Comparison of ENCODE assay signal across 11 mouse cellular contexts in the genomic region with DNA sequence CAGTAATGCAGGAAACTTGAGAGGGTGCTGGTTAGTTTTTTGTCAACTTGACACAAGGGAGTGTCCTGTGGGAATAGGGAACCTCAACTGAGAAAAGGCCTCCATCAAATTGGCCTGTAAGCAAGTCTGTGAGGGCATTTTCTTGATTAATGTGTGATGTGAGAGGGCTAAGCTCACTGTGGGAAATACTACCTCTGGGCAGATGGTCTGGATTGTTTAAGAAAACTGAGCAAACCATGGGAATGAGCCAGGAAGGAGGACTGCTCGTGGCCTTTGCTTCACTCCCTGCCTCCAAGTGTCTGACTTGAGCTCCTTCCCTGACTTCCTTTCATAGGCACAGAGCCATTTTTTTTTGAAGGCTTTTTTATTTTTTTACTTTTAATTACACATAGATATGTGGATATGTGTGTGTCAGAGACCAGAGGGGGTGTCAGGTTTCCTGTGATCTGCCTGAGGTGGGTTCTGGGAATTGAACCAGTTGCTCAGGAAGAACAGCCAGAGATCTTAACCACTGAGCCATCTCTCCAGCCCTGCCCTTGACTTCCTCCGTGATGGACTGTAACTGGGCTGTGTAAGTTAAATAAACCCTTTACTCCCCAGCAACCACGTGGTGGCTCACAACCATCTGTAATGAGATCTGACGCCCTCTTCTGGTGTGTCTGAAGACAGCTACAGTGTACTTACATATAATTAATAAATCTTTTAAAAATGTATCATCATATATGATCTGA. TPM values are rescaled to one million over a fixed set of nuclear protein-coding genes. Genes with fewer than 3 reads are reported as not detected.
DNase-seq lines count a peak whose midpoint lies in the region; ATAC-seq lines count a peak whose summit lies in the region.
"Had no signal": no experiment of that assay in that cellular context is flagged by ENCODE, and none has a peak within 500 bp of the region (broad histone marks: within the 10 kb centered on the region; RNA-seq: fewer than 3 reads in every experiment).

No protein-coding gene starts in this region.

- H3K9me3 ChIP-seq in heart, embryonic 16.5 days (replicated peaks; ENCODE audit: control insufficient read depth, low read length): 0 out of 2 replicates have a peak, but pooled peaks cover 4% of the 10 kb centered on the region
- H3K9me3 ChIP-seq in midbrain, embryonic 10.5 days (replicated peaks): peaks cover 5% of the 10 kb centered on the region; the same call in 1 of the 2 replicates
- no peaks in the 10 kb centered on the region for H3K9me3 ChIP-seq in midbrain, embryonic 16.5 days (replicated peaks; ENCODE audit: control insufficient read depth, low read length, poor library complexity, severe bottlenecking)
- H3K9me3 ChIP-seq in intestine, embryonic 15.5 days: no peaks in the 10 kb centered on the region

- peaks cover 23% of the 10 kb centered on the region for H3K4me1 ChIP-seq in heart, embryonic 16.5 days (ENCODE audit: control insufficient read depth, insufficient read depth, low read length)
- H3K4me1 ChIP-seq in midbrain, embryonic 10.5 days: peaks cover 38% of the 10 kb centered on the region
- H3K4me1 ChIP-seq in midbrain, embryonic 16.5 days (ENCODE audit: control insufficient read depth, insufficient read depth, low read length): peaks cover 24% of the 10 kb centered on the region
- H3K4me1 ChIP-seq in intestine, embryonic 15.5 days (replicated peaks): peaks cover 17% of the 10 kb centered on the region

- 58% methylated on average over 4 of the region's 4 CpGs for WGBS in heart, embryonic 16.5 days
- 57% methylated on average over 4 of the region's 4 CpGs for WGBS in midbrain, embryonic 10.5 days
- 66% methylated on average over 4 of the region's 4 CpGs for WGBS in midbrain, embryonic 16.5 days
- 23% methylated on average over 4 of the region's 4 CpGs for WGBS in intestine, embryonic 15.5 days

- H3K36me3 ChIP-seq in heart, embryonic 16.5 days (ENCODE audit: control insufficient read depth, insufficient read depth): no peaks in the 10 kb centered on the region
- peaks cover 4% of the 10 kb centered on the region; the same call in 1 of the 2 replicates for H3K36me3 ChIP-seq in midbrain, embryonic 10.5 days
- H3K36me3 ChIP-seq in midbrain, embryonic 16.5 days (ENCODE audit: control insufficient read depth, insufficient read depth, low read length): no peaks in the 10 kb centered on the region
- H3K36me3 ChIP-seq in intestine, embryonic 15.5 days: no peaks in the 10 kb centered on the region; the same call in 1 of the 2 replicates

- no peak overlapping the region for H3K4me3 ChIP-seq in heart, embryonic 16.5 days (ENCODE audit: low read length)
- H3K4me3 ChIP-seq in midbrain, embryonic 10.5 days: no peak overlapping the region
- no peak overlapping the region for H3K4me3 ChIP-seq in midbrain, embryonic 16.5 days (ENCODE audit: low read depth, low read length)
- no peak overlapping the region for H3K4me3 ChIP-seq in intestine, embryonic 15.5 days (replicated peaks)

- no peaks in the 10 kb centered on the region for H3K27me3 ChIP-seq in heart, embryonic 16.5 days (ENCODE audit: control insufficient read depth, insufficient read depth, low read length)
- no peaks in the 10 kb centered on the region for H3K27me3 ChIP-seq in midbrain, embryonic 10.5 days (ENCODE audit: low read depth, poor library complexity, severe bottlenecking)
- no peaks in the 10 kb centered on the region for H3K27me3 ChIP-seq in midbrain, embryonic 16.5 days (ENCODE audit: control insufficient read depth, insufficient read depth, low read depth, low read length)
- H3K27me3 ChIP-seq in intestine, embryonic 15.5 days (replicated peaks): no peaks in the 10 kb centered on the region

- no peak for DNase-seq in heart, postnatal 25 days (ENCODE audit: low spot score)
- DNase-seq in midbrain, embryonic 10.5 days (ENCODE audit: low spot score): no peak
- DNase-seq in cerebellum, adult 11-12 months: no peak
- no peak for DNase-seq in adrenal gland, postnatal 25 days
- DNase-seq: cerebellum, postnatal 36 days; kidney, adult 11 months had no signal

- peak overlapping the region; percentile 26 for H3K27ac ChIP-seq in heart, embryonic 16.5 days (ENCODE audit: low read length)
- peak overlapping the region; percentile 49; the same call in 1 of the 2 replicates for H3K27ac ChIP-seq in midbrain, embryonic 10.5 days (replicated peaks)
- no peak overlapping the region for H3K27ac ChIP-seq in midbrain, embryonic 16.5 days (ENCODE audit: low read length)
- peak overlapping the region; percentile 81 for H3K27ac ChIP-seq in intestine, embryonic 15.5 days

- intact Hi-C loops in heart, postnatal 25 days (cut with DNase I): no loop called here

- H3K9ac ChIP-seq in heart, embryonic 16.5 days (ENCODE audit: low read length): no peak overlapping the region
- no peak overlapping the region for H3K9ac ChIP-seq in midbrain, embryonic 16.5 days (ENCODE audit: low read depth, low read length)
- no peak overlapping the region for H3K9ac ChIP-seq in intestine, embryonic 15.5 days

- no peak for ATAC-seq in heart, embryonic 16.5 days (replicated peaks; ENCODE audit: extremely low read depth, insufficient read depth, low FRiP score)
- no peak for ATAC-seq in midbrain, embryonic 16.5 days
- ATAC-seq in intestine, embryonic 15.5 days: peak; percentile 85
- ATAC-seq: activated CD4-positive, CD25-positive, alpha-beta regulatory T cell, adult 4 months; forebrain, embryonic 14.5 days had no signal

- H3K4me2 ChIP-seq in heart, embryonic 16.5 days (ENCODE audit: low read depth, low read length): no peak overlapping the region
- H3K4me2 ChIP-seq in midbrain, embryonic 16.5 days (ENCODE audit: low read length): no peak overlapping the region
- H3K4me2 ChIP-seq in intestine, embryonic 15.5 days (replicated peaks): no peak overlapping the region

RNA-seq across cellular contexts. Expression of gene Ddc, which starts 44.0 kb away (rescaled TPM):
- polyA plus RNA-seq in heart, embryonic 16.5 days (2015; fragmentation: Nextera tagmentation; extraction: Ambion mirVana): 112 TPM in 2 replicates
- 1 to 10 TPM; 2.5 TPM for total RNA-seq in heart, postnatal 25 days (2021)
- 13.6 and 15.8 TPM in 2 replicates for polyA plus RNA-seq in midbrain, embryonic 10.5 days (2016; fragmentation: Nextera tagmentation; extraction: Ambion mirVana)
- 18.4 and 21.7 TPM in 2 replicates for polyA plus RNA-seq in midbrain, embryonic 16.5 days (2015; fragmentation: Nextera tagmentation; extraction: Ambion mirVana)
- 46.3 and 52.2 TPM in 2 replicates for polyA plus RNA-seq in intestine, embryonic 15.5 days (2015; fragmentation: Nextera tagmentation; extraction: Ambion mirVana)
- total RNA-seq in adrenal gland, postnatal 25 days (2021): 45.0 and 70.3 TPM in 2 replicates

RNA-seq across cellular contexts. Expression of gene Fignl1, which starts 45.1 kb away (rescaled TPM):
- 46.3 and 56.0 TPM in 2 replicates for polyA plus RNA-seq in heart, embryonic 16.5 days (2015; fragmentation: Nextera tagmentation; extraction: Ambion mirVana)
- total RNA-seq in heart, postnatal 25 days (2021): under 1 TPM; 0.59 to 0.60 TPM
- polyA plus RNA-seq in midbrain, embryonic 10.5 days (2016; fragmentation: Nextera tagmentation; extraction: Ambion mirVana): 103 and 112 TPM in 2 replicates
- 7.1 and 8.7 TPM in 2 replicates for polyA plus RNA-seq in midbrain, embryonic 16.5 days (2015; fragmentation: Nextera tagmentation; extraction: Ambion mirVana)
- 46.9 and 52.8 TPM in 2 replicates for polyA plus RNA-seq in intestine, embryonic 15.5 days (2015; fragmentation: Nextera tagmentation; extraction: Ambion mirVana)
- 7.2 and 7.5 TPM in 2 replicates for total RNA-seq in adrenal gland, postnatal 25 days (2021)
